Mouse (Mus musculus) hindbrain, embryonic 11.5 days (tissue): ENCODE data around the gene Sipa1. TPM values are rescaled to one million over a fixed set of nuclear protein-coding genes. Genes with fewer than 3 reads are reported as not detected.

ENCODE experiments used
- ATAC-seq: fragments of 200-750 bp; cut with Nextera tagmentation; 2 replicates; pipeline ENCODE4 v1.8.0; 2017; ENCODE audit warnings: mild to moderate bottlenecking, moderate TSS enrichment, moderate library complexity; ENCODE audit not compliant: low FRiP score
- DNase-seq: peaks from one replicate; pipeline ENCODE4 v3.0.0-alpha.2; 2015; ENCODE audit warnings: low spot score
- H3K27ac ChIP-seq: fragments of 300-500 bp; sonication (generic); 2 replicates; pipeline ENCODE4 v1.5.1; 2014; ENCODE audit warnings: mild to moderate bottlenecking, low read depth, low read length
- H3K27me3 ChIP-seq: fragments of 300-500 bp; sonication (generic); 2 replicates; pipeline ENCODE4 v1.6.1; 2014; ENCODE audit warnings: mild to moderate bottlenecking, low read length, moderate library complexity, mixed read lengths; ENCODE audit not compliant: control insufficient read depth, insufficient read depth
- H3K36me3 ChIP-seq: fragments of 300-500 bp; sonication (generic); 2 replicates; pipeline ENCODE4 v1.6.1; 2014; ENCODE audit warnings: mild to moderate bottlenecking, low read length, moderate library complexity, mixed read lengths; ENCODE audit not compliant: control insufficient read depth, insufficient read depth
- H3K4me1 ChIP-seq: fragments of 300-500 bp; sonication (generic); replicated peaks from 2 replicates; pipeline ENCODE4 v1.6.1; 2014; ENCODE audit warnings: low read length, mixed read lengths; ENCODE audit not compliant: control insufficient read depth, insufficient read depth
- H3K4me2 ChIP-seq: fragments of 300-500 bp; sonication (generic); replicated peaks from 2 replicates; pipeline ENCODE4 v1.6.1; 2014; ENCODE audit warnings: mild to moderate bottlenecking, low read depth, low read length
- H3K4me3 ChIP-seq: fragments of 300-500 bp; sonication (generic); 2 replicates; pipeline ENCODE4 v1.5.1; 2014; ENCODE audit warnings: low read depth, low read length
- H3K9ac ChIP-seq: fragments of 300-500 bp; sonication (generic); 2 replicates; pipeline ENCODE4 v1.6.1; 2014; ENCODE audit warnings: low read depth, low read length
- H3K9me3 ChIP-seq: fragments of 300-500 bp; sonication (generic); 2 replicates; pipeline ENCODE4 v1.6.1; 2016; ENCODE audit warnings: low read length; ENCODE audit not compliant: control insufficient read depth
- WGBS: fragments of 180-500 bp; shearing (Covaris S2); extraction: QIAGEN DNeasy Blood & Tissue Kit; methylation state at CpG from one replicate; pipeline ENCODE4 v1.1.7; 2014; 5-methylcytosine and 5-hydroxymethylcytosine counted together
- polyA plus RNA-seq: library from polyadenylated mRNA; unstranded; fragments of >200 nt; fragmentation: Nextera tagmentation; extraction: Ambion mirVana; gene quantifications from 2 replicates; pipeline ENCODE4 v1.2.1, GENCODE M21; 2014

Sipa1 gene
- polyA plus RNA-seq = 7.8 and 8.2 TPM in 2 replicates

DNA sequence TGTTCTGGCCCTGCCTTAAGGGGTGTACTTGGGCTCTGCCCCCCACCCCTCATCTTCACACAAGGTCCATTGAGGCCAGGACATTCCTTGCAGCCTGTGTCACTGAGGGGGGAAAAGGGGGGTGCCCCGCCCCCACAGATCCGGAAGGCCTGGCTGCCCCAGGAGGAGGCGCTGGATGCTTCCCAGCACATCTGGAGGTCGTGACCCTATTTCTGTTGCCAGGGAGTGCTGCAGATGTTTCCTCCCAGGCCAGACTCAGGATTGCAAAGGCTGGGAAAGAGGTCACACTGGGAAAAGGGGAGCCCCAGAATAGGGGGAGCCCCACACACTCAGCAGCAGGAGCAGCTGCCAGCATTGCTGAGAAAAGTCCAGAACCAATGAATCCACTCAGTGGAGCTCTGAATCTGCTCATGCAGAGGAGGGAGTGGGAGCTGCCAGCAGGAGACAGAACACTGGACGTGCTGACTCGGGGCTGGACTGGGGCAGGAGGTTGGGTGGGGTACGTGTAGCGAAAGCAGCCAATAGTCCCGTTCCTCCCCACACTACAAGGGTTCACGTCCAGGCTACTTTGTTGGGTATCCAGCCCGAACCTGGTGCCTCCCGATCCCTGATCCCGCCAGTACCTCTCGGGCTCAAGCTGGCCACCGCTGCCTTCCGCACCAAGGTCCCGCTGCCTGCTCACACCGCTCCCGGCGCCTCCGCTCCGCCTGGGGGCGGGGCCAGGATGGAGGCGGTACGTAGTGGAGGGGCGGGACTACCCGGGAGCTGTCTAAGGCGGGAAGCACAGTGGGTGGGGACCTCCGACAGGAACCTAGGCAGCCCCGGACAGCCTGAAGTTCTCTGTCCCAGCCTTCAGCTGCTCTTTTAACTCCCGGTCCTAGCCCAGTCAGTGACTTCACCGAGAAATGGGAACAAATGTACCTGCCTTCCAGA lies at the start of gene Sipa1:
Gene Sipa1 (minus strand): TSS at position 727 of the 933 bp plus-strand sequence.
- peak within 1 kb of the TSS; percentile 47 for H3K27ac ChIP-seq
- H3K9me3 ChIP-seq = no peaks in the 10 kb centered on the region
- peak within 1 kb of the TSS; percentile 58 for H3K9ac ChIP-seq
- peak; percentile 89 for ATAC-seq
- H3K36me3 ChIP-seq = 0 out of 2 replicates have a peak, but pooled peaks cover 2% of the 10 kb centered on the region
- peak within 1 kb of the TSS; percentile 57 for H3K4me2 ChIP-seq
- WGBS = under 1% methylated on average over 31 of the region's 32 CpGs
- H3K4me3 ChIP-seq = peak within 1 kb of the TSS; percentile 40
- DNase-seq = peak; percentile 92
- no peaks in the 10 kb centered on the region for H3K27me3 ChIP-seq
- peaks cover 10% of the 10 kb centered on the region; the same call in 1 of the 2 replicates for H3K4me1 ChIP-seq

DNA sequence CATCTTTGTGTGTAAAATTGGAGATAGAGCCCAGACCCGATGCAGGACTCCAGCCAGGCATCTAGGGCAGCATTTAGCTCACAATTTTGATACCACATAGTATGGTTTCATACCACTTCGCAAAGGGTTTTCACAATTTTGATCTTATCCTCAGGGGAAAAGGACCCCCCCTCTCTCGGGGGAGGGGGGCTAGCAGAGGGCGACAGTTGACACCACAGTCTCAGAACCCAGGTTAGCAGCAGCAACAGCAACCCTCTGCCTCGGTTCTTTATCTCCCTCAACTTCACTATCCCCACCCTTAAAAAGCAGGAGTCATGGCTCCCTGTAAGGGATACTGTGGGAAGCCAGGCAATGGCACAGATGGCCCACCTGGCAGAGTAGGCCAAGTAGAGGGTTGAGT lies 49.7 kb upstream of the Sipa1 start:
- no peaks in the 10 kb centered on the region for H3K9me3 ChIP-seq
- DNase-seq = no peak
- no peak overlapping the region for H3K9ac ChIP-seq
- H3K36me3 ChIP-seq = peaks cover 9% of the 10 kb centered on the region
- ATAC-seq = no peak
- 78% methylated on average over 5 of the region's 5 CpGs for WGBS
- no peak overlapping the region for H3K27ac ChIP-seq
- H3K27me3 ChIP-seq = no peaks in the 10 kb centered on the region
- no peak overlapping the region for H3K4me3 ChIP-seq
- H3K4me2 ChIP-seq = no peak overlapping the region
- peaks cover 7% of the 10 kb centered on the region for H3K4me1 ChIP-seq

DNA sequence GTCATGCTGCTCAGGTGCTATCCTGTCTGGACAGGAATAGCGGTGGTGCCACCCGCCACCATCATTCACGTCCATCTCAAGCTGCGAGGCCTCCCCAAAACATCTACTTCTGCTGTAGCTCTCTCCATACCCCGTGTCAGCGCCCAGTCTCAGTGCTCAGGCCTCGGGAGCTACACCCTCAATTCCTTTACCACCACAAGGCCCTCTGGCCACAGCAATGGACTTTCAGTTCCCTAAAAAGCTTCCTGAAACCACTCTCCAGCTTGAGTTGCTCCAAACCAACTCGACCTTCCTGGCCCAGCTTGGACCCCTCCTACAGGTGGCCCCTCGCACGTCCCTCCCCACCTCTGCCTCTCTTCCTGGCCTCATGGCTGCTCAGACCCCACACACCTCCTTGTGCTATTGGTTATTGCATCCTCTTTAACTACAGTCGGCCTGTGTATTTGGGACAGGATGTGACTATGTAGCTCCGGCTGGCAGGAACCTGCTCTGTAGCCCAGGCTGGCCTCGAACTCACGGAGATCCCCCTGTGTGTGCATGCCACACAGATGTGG lies 48.5 kb upstream of the Sipa1 start:
- Histone ChIP-seq H3K4me1 (peaks cover 4% of the 10 kb centered on the region), H3K36me3 (peaks cover 15% of the 10 kb centered on the region), H3K4me3 (no peak overlapping the region), H3K4me2 (no peak overlapping the region), H3K9ac (no peak overlapping the region), H3K27ac (no peak overlapping the region), H3K9me3 (no peaks in the 10 kb centered on the region), H3K27me3 (no peaks in the 10 kb centered on the region)
- DNase-seq (no peak), ATAC-seq (no peak)
- WGBS = 95% methylated on average over 14 of the region's 14 CpGs

DNA sequence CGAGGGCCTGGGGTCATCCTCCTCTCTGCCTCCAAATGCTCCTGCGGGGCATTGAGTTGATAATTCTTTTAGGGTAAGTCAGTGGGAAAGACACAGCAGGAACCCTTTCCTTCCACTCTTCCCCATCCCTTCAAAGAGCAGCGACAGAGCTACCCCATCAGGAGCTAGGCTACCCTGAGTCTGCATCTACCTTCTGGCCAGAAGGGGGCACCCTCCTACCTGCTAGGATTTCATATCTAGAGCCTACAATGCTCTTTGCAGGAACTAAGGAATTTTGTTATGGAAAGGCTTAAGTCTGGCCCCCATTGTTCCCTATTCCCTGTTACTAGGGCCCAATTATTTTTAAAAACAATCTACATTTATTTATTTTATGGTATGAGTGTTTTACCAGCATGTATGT lies 47.7 kb upstream of the Sipa1 start:
- Histone ChIP-seq H3K36me3 (peaks cover 15% of the 10 kb centered on the region), H3K9ac (no peak overlapping the region), H3K4me3 (no peak overlapping the region), H3K4me2 (no peak overlapping the region), H3K9me3 (no peaks in the 10 kb centered on the region), H3K4me1 (no peaks in the 10 kb centered on the region), H3K27ac (no peak overlapping the region), H3K27me3 (no peaks in the 10 kb centered on the region)
- WGBS = 5% methylated on average over 3 of the region's 3 CpGs
- ATAC-seq (no peak), DNase-seq (peak; percentile 76)

DNA sequence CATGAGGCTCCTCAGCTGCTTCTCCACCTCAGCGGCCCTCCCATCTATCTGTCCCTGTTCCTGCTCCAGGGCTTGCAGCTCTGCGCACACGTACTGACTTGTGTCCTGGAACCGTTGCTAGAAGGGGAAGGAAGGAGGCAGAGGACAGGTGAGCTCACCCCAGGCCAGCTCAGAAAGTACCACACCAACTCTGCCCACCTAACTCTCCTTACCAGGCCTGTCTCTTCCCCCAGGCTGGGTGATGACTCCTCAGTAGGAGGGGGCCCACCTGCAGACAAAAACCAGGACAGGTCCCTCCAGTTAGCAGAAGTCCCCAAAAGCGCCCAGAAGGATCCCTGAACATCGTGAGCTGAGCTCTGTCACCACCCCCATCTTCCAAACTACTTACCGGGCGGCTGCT lies 47.1 kb upstream of the Sipa1 start:
- ATAC-seq = no peak
- 78% methylated on average over 8 of the region's 8 CpGs for WGBS
- H3K36me3 ChIP-seq = peaks cover 15% of the 10 kb centered on the region

DNA sequence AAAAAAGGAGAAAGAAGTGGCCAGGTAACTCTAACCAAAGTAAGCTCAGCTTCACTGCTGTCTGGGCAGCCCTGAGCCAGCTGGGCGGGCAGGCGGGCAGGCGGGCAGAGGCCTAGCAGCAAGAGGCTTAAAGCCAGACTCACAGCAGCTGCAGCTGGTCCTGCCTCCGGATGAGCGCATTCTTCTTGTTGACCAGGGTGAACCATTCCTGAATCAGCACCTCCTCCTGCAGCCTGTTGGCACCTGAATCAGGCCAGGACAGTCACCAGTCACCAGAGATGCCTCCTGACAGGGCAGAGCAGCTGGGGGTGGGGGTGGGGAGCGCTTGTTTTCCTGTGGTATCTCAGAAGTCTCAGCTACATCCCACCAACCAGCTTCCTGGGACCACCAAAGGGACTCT lies 46.6 kb upstream of the Sipa1 start:
- H3K4me3 ChIP-seq = no peak overlapping the region
- H3K27me3 ChIP-seq = no peaks in the 10 kb centered on the region
- ATAC-seq = no peak
- no peak overlapping the region for H3K9ac ChIP-seq
- no peaks in the 10 kb centered on the region for H3K4me1 ChIP-seq
- no peak for DNase-seq
- no peak overlapping the region for H3K27ac ChIP-seq
- H3K36me3 ChIP-seq = peaks cover 15% of the 10 kb centered on the region
- no peak overlapping the region for H3K4me2 ChIP-seq
- WGBS = 92% methylated on average over 6 of the region's 6 CpGs
- no peaks in the 10 kb centered on the region for H3K9me3 ChIP-seq

More for the DNA sequence above, 47.1 kb upstream of the Sipa1 start:
- Histone ChIP-seq H3K27me3 (no peaks in the 10 kb centered on the region), H3K9ac (no peak overlapping the region), H3K4me2 (no peak overlapping the region), H3K27ac (no peak overlapping the region), H3K4me3 (no peak overlapping the region), H3K9me3 (no peaks in the 10 kb centered on the region), H3K4me1 (no peaks in the 10 kb centered on the region)
- DNase-seq = no peak

DNA sequence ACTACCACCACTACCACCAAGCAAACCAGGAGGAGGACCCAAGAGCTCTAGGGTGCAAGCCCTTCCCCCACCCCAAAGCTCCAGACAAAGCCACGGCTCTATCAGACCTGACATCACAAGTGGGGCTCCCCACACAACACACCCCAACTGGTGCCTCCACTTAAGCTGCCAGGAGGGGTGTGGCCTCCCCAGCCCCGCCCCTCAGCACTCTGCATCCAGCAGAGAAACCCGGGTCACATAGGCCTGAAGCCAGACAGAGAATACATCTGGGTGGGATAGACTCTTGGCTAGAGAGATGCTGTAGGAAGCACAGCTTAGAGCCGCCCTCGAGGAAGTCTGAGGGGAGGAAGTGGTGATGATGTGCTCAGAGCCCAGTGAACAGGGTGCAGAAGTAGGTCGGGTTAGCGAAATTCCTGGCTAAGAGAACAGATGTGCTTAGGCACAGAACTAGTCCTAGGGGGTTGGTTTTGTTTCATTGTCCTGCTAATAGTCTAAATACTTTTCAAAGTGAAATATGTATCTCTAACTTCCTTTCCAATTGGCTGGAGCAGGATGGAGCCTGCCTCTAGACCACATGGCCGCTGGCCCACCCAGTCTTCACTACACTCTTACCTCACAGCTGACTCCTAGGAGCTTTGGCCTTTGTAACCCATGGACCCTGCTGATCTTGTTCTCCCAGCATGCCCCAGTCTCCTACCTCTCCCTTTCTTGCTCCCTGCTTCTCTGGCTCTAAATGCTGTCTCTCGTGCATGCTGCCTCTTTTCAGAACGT lies 41.5 kb upstream of the Sipa1 start:
- 49% methylated on average over 10 of the region's 10 CpGs for WGBS
- Histone ChIP-seq H3K36me3 (peaks cover 13% of the 10 kb centered on the region), H3K27ac (no peak overlapping the region), H3K4me2 (no peak overlapping the region), H3K4me1 (no peaks in the 10 kb centered on the region), H3K4me3 (no peak overlapping the region), H3K9me3 (no peaks in the 10 kb centered on the region), H3K27me3 (no peaks in the 10 kb centered on the region), H3K9ac (no peak overlapping the region)
- ATAC-seq (no peak), DNase-seq (no peak)

DNA sequence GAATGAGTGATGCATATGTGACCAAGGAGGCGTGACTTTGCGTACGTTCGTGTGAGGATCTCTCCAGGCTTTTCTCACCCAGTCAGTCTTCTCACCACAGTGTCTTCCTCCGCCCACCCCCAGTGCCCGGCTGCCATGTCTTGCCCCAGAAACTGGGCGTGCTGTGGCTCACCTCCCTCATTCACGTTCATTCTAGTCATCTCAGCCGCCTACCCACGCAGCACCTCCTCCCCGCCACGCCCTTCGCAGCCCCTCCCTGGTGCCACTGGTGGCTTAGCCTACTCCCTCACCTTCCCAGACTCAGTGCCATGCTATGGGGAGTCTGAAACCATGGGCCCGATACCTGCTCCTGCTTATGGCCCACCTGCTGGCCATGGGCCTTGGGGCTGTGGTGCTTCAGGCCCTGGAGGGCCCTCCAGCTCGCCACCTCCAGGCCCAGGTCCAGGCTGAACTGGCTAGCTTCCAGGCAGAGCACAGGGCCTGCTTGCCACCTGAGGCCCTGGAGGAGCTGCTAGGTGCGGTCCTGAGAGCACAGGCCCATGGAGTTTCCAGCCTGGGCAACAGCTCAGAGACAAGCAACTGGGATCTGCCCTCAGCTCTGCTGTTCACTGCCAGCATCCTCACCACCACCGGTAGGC lies 40.8 kb upstream of the Sipa1 start, which contains the start of gene Kcnk7:
Gene Kcnk7 (plus strand): TSS at position 205 of the 638 bp plus-strand sequence.
- 81% methylated on average over 17 of the region's 17 CpGs for WGBS
- DNase-seq (no peak), ATAC-seq (no peak)
- Histone ChIP-seq H3K36me3 (peaks cover 13% of the 10 kb centered on the region), H3K27me3 (no peaks in the 10 kb centered on the region), H3K9ac (no peak within 1 kb of the TSS), H3K4me2 (no peak within 1 kb of the TSS), H3K4me3 (no peak within 1 kb of the TSS), H3K27ac (0 out of 2 replicates have a peak within 1 kb of the TSS, but pooled peaks have one; percentile 30), H3K4me1 (no peaks in the 10 kb centered on the region), H3K9me3 (no peaks in the 10 kb centered on the region)
